Mouse (Mus musculus): Measurements from ENCODE around the gene Itpr1.
"Not testable (repeated sequence)": the region's sequence is repeated elsewhere in the genome, so short reads cannot be mapped to it uniquely, and the experiment has no call there.

Itpr1 gene

DNA sequence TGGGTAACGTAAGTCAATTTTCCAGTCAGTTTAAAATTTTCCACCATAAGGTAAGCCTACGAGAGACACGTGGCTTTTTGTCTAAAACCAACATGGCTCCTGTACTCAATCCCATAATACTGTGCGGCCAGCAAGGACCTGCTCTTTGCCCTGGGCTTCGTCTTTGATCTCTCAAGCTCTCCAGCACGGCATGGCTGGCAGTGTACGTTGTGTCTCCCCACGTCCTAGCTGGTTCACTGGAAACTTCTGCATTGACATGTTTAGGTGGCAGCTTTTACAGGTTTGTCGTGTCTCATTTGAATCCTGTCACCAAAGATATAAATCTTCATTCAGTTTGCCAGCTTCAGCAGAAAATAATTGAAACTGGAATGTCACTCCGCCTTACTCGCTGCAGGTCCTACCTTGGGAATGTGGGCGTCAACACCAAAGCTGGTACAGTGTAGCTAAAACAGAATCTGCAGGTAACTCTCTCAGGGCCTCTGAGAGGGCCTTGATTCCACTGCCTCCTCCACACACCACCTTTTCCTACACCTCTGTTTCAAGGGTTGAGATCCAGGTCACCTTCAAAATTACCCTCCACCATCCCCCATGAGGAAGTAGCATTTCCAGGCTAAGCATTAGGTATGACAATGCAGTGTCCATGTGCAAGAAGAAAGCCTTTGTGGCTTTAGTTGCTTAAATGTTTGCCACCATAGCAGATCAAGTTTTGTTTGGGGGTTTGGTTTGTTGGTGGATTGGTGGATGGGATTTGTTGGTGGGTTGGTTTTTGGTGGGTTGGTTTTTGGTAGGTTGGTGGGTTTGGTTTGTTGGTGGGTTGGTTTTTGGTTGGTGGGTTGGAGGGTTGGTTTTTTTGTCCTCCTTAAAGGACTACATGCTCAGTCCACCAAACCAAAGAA, 339.1 kb downstream of the Itpr1 start:
- no peak for DNase-seq (ENCODE audit: low read depth)

DNA sequence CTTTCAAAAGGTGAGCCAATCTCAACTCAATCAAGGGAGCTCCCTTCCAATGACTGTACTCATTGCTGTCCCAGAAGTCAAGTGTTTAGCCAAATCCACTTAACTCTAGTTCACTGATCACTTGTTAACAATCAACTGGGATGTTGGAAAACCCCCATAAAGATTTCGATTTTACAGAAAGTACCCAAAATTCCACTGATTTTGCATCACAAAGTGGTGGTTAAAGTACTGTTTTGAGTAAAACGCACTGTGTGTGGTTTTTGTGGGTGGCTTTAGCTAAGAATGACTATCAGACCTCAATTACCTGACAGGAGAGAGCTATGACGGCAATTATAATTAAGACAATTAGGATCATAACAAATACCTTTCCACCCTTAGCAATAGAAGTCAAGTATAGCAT, 340.1 kb downstream of the Itpr1 start:
- DNase-seq (ENCODE audit: low read depth), result no peak

DNA sequence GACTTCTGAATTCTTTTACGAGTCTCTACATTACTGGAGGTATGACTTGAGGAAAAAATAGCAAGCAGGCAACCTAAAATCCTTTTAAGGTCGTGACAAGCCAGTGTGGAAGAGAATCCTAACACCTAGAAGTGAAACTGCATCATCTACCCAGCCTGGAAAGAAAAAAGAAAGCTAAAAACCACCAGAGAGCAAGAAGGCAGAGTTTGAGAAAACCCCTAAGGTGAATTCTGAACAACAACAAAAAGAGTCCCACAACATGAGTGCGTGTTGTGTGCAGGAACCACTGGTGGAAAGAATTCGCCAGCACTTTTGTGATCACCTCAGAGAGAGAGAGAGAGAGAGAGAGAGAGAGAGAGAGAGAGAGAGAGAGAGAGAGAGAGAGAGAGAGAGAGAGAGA, 340.6 kb downstream of the Itpr1 start:
- no peak for DNase-seq (ENCODE audit: low read depth)

DNA sequence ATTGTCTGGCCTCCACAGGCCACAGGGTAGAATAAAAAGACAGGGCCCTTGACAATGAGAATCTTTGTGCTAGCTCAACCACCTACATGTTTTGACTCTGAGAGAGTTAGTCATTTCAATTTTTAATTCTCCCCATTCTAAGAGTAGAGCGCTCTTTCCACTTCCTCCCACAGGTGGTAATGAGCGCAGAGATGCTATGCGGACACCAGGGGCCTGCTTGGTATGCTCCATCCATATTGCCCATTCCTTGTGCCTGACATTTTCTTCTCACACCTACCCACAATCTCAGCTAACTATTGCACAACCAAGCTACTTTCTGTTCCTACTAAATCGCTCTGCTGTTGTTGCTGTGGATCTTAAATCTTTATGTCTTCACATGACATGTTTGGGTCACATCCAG, 341.5 kb downstream of the Itpr1 start:
- DNase-seq (ENCODE audit: low read depth), result no peak

DNA sequence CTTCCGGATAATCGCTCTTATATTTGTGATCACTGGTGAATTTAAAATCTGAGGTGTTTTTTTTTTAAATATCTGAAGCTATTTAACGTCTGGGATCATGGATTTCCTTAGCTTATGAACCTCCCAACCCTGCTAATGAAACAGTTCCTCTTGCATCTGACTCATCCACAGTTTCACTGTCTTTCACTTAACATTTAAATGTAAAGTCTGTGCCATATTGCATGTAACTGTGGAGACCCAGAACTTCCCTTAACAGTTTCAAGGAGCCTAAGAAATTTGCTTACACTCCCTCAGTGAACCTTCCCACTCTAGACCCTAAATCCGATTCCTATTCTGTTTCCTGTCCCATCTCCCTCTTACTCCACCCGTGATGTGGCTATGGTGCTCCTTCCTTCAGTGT, 342.0 kb downstream of the Itpr1 start:
- DNase-seq (ENCODE audit: low read depth), result peak; percentile 25

DNA sequence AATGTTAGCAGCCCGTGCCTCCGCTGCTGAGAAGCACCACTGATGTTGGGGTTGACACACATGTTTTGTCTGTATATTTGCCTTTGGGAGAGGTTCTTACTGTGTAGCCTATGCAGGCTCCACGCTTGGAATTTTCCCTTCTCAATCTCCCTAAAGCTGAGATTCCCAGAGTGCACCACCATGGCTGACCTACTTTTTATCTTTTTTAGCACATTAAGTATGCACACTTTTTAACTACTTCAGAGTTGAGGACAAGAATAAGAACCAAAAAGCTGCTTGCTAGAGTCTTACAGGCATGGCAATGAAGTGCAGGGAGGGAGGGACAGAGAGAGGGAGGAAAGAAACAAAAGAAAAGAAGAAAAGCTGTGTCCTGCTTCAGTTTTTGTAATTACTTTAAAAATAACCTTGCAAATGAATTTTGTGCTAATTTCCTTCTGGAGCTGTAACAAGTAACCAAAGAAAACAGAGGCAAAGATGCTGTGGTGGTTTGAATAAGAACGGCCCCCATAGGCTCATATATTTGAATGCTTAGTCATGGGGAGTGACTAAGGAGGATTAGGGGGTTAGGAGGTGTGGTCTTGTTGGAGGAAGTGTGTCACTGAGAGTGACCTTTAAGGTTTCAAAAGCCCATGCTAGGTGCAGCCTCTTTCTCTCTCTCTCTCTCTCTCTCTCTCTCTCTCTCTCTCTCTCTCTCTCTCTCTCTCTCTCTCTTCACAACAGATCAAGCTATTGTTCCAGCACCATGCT, 344.9 kb downstream of the Itpr1 start:
- peak; percentile 70 for DNase-seq (ENCODE audit: low read depth)

DNA sequence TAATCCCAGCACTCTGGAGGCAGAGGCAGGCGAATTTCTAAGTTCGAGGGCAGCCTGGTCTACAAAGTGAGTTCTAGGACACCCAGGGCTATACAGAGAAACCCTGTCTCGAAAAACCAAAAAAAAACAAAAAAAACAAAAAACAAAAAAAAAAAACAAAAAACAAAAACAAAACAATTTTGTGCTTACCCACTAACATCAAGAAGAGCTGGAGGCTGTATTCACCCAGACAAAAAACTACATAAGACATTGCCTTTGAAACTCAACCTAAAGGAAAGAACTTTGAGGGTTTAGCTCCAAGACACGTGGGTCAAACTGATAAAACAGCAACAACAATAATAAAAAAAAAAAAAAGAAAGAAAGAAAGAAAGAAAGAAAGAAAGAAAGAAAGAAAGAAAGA, 346.3 kb downstream of the Itpr1 start:
- DNase-seq (ENCODE audit: low read depth), result not testable (repeated sequence)

DNA sequence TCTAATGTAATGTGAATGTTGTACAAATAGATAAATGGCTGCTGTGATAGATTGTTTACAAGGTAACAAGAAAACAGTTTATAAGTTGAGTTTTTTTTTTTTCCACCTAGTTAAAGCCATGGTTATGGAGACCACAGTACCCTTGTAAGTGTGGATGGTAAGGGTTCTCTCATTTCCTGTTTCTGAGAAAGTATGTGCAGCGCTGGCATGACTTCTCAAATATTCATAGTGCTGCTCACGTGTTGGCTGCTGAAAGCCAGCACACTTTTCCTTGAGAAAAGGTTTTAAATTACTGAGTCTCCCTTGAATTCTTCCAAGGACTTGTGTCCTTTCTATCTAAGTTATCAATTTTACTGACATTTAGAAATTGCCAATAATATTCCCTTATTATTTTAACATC, 350.1 kb downstream of the Itpr1 start:
- no peak for DNase-seq (ENCODE audit: low read depth)

DNA sequence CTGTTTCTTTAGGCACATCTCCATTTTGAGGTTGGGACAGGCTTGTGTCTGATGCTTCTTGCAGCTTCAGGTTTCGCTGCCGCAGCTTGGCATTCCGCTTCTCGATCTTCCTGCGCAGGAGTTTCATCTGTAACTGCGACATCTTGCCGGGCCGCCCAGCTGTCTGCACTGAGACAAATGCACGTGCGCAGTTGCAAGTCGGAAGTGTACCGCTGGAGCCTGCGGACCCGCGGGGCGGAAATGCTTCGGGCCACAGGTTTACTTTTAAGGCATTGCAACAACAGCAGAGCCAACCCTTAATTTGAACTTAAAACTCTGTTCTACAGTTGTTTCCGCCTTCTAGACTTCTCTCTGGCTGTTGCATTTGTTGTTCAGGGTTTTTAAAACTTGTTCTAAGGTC, 352.6 kb downstream of the Itpr1 start:
- not testable (repeated sequence) for DNase-seq (ENCODE audit: low read depth)

DNA sequence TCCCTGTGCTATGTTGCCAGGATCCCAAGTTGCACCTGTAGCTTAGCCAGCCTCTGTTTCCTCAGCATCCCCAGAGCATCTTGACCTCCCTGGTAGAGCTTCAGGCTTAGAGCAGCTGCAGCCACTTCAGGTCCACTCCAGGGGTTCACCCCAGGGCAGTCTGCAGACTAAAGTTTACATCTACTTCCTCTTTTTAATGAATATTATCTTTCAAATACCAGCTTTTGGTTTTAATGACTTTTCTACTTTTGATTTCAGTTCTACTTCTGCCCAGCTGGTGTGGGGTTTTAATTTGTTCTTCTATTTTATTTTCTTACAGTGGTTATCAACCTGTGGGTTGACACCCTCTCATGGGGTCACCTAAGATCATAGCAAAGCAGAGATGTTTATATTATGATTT, 353.7 kb downstream of the Itpr1 start:
- peak; percentile 41 for DNase-seq (ENCODE audit: low read depth)

DNA sequence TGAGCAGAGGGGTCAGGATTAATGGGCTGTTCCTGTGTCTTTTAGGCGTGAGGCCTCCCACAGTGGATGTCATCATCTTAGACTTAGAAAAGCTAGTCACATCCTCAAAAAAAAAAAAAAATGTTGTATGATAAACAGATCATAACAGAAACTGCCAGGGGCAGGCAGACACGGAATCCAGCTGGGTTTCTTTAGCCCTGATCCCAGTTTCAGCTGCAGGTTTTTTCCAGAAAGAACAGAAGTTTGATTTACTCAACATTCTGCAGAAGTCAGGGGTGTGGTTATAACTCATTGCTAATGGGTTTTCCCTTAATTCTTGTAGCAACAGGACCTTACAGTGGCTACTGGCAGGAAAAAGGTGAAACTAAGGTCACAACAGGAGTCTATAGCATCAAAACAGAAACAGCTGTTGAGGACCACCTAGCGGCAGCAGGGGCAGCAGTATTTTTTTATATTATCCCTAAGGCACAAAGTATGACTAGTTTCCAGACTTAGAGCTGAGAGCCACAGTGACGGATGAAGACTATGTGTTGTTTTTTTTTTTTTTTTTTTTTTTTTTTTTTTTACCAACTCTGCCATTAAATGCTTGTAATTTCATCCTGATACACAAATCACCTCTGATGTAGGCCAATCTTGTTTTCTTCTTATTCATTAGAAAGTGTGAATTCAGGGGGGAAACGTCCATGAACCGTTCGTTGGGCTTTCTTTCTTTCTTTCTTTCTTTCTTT, 356.7 kb downstream of the Itpr1 start:
- DNase-seq (ENCODE audit: low read depth), result peak; percentile 14

DNA sequence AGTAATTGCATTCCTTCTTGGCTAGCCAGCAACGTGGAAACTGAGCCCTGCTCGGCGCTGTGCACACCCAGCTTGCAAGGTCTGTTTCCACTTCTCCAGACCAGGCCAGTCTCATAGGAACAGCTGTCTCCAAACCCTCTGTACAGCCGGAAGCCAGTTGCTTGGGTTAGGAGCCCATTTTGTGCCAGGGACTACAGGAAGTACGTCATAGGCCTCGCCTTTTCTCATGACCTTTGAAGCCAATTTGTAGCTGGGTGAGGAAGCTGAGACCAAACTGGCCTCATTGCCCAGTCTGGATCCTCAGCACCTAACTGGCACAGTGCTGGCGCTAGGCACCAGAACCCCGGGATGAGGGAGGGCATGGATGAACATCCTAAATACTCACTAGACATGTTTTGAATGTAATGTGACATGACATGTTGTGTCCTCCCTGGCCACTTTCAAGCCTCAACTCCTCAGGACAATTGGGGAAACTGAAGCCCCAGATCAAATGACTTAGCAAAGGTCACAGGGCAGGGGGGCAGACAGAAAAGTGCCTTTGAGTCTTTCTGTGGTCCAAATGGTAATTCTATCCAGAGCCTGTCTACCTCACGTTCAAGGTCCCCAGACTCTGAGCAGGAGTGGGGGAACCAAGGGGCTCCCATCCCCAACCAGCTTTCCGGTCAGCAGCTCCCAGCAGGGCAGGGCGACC, 357.6 kb downstream of the Itpr1 start:
- DNase-seq (ENCODE audit: low read depth), result peak; percentile 27

DNA sequence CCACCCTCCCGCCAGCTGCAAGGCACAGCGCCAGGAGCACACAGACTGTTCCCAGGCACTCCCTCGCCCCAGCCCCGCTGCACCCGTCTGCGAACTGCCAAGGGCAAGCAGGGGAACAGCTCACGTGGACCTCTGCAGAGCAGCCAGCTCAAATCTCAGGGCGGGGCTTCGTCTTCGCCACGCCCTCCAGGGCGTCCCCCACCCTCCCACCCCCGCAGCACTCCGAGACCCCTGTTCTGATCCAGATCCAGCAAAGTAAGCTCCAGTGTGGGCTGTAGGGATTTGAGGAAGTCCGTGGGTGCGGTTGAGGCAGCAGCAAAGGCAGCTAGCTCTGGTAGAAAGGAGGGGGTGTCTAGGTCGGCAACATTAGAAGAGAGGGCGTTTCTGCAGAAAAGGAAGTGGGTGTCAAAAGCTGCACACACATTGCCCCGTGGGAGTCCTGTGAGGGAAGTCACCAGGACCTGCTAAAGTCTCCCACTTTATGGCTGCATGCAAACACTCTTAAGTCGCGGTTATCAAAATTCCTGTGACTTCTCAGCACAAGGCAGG, 358.2 kb downstream of the Itpr1 start:
- DNase-seq (ENCODE audit: low read depth), result peak; percentile 68

DNA sequence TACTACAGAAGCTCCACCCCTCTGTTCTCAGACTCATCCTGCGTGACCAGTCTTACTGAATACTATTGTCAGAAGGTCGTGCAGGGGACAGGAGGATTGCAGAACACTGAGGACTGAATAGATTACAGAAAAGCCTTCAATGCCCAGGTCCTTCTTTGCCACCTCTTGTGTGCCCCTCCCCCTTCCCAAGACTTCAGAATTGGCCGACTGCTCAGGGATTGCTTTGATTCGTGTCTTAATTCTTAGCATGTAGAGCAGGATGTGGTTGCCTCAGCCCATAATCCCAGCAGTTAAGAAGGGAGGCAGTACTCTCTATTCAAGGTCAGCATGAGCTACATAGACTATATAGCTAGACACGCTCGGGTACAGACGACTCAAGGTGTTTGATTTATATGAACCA, 359.8 kb downstream of the Itpr1 start:
- peak; percentile 25 for DNase-seq (ENCODE audit: low read depth)

DNA sequence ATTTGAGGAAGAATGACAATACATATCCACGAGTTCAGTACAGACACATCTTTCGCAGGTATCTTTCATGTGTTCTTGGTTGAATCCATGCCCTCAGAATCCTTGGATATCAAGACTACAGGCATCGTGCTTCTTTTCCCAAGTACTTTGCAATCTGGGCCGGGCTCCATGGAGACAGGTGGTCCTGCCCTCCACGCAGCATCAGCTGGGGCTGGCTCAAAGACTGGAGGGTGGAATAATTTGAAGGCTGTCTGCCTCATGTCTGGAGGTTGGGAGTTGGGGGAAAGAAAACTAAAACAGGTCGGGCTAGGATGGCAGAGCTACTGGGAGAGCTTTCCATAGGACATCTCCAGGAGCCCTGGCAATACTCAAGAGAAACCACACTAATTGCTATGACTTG, 364.2 kb downstream of the Itpr1 start:
- no peak for DNase-seq (ENCODE audit: low read depth)

DNA sequence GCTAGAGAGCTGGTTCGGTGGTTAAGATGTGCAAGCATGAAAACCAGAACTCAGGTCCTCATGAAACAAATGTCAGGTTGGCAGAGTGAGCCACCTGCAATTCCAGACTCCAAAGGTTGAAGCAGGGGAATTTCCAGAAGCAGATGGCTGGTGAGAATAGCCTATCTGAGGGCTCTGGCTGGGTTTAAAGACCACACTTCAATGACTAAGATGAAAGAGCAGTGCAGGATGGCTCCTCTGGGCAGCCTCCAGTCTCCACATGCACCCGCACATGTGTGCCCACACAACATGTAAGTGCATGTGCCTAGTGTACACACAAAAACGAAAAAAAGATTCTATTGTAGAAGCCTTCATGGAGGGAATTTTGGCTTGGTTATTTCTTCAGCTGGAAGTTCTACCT, 375.5 kb downstream of the Itpr1 start:
- DNase-seq (ENCODE audit: low read depth), result no peak

DNA sequence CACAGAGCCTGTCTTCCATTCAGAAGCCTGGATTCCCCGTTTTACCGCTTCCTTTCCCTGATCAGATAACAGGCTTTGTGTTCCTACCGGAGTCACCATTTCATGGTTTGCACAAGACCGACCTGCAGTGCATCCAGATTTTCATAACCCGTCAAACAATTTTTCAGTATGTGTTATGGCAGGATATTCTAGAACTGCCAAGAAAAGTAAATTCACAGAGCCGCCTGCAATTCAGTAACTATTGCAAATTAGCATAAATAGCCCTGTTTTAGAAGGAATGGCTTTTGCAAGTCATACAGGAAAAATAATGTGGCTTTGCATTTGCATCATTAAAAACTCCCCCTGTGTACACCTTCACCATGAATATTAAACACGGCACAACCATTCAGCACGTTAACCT, 379.3 kb downstream of the Itpr1 start:
- DNase-seq (ENCODE audit: low read depth), result no peak

DNA sequence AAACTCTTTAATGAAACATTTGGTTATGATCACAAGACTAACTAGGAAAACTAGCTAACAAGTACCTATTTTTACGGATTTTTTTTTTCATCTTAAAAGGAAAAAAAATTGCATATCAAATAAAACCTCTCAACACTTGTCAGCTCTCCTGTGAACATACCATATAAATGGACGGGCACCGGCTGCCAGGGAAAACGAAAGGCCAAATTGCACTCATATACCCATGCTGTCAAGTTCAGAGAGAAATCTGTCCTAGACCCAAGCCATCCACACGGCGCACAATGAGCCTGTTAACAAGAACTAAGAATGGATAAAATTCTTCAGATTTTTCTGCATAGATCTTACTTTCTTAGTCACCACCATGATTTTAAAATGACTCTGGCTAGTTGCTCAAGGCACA, 379.7 kb downstream of the Itpr1 start:
- no peak for DNase-seq (ENCODE audit: low read depth)

DNA sequence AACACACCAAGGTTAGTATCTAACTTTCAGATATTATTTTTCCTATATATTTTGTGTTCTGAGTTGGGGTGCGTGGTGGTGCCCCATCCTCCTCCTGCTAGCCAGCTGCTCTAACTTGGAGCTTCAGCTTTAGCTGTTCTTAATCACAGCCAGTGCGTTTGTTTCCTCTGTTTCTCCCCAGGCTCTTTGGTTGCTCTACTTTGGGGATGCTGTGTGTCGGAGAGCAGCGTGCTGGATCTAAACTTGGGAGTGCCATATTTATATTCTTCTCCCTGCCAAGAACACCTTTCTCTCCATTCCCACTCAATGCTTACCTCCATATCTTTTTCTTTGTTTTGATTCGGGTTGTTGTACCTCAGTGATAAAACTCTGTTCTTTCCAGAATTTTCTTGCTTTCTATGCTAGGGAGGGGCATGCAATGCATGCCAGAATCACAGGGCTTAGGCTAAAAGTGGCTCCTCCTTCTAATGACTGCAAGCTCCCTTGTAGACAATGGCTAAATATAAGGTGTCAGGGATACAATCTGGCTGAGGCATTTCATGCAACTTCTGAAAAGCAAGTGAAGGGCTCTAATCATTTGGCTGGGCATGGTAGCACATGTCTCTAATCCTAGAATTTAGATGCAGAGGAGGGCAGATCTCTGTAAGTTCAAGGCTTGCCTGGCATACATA, 381.4 kb downstream of the Itpr1 start:
- no peak for DNase-seq (ENCODE audit: low read depth)

DNA sequence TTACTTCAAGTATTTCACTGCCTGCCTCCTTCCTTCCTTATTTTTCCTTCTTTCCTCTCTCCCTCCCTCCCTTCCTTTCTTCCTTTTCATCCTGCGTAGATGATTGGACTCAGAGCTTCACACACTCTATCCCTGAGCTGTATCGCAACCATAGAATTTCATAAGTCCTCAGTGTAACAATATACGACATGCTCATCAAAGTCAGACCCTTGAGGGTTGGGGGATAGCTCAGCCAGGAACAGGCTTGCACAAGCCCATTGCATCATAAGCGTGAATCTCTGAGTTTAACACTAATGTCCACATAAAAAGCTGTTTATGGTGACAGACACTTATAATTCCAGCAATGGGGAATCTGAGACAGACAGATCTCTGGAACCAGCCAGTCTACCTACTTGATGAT, 385.8 kb downstream of the Itpr1 start:
- DNase-seq (ENCODE audit: low read depth), result peak; percentile 45

DNA sequence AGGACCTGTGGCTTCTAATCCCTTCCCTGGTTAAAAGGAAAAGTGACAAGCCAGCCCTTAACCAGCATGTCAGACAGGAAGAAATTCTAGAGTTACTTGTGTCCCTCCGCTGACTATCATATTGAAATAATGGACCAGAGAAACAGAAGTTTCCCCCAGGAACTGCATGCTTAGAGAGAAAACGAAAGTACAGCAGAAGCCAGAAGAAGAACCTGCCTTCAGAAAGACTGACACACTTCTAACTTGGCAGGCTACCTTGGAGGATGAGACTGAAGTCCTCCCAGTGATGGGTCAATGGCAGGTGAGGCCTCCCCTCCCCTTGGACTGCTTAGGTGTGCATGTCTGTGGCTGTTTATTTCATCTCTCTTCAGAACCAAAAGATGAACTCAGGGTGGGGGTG, 386.4 kb downstream of the Itpr1 start:
- no peak for DNase-seq (ENCODE audit: low read depth)
